Mouse (Mus musculus) midbrain, embryonic 11.5 days (tissue): ENCODE results near the gene Igfbp6. TPM values are rescaled to one million over a fixed set of nuclear protein-coding genes. Genes with fewer than 3 reads are reported as not detected.

Source experiments
- ATAC-seq: fragments of 200-750 bp; cut with Nextera tagmentation; 2 replicates; pipeline ENCODE4 v1.8.0; 2017; ENCODE audit warnings: moderate TSS enrichment, moderate library complexity; ENCODE audit not compliant: low FRiP score
- DNase-seq: peaks from one replicate; pipeline ENCODE4 v3.0.0; 2015; ENCODE audit warnings: low spot score; ENCODE audit errors: missing footprints
- H3K27ac ChIP-seq: fragments of 300-500 bp; sonication (generic); 2 replicates; pipeline ENCODE4 v1.5.1; 2014; ENCODE audit warnings: low read depth, low read length
- H3K27me3 ChIP-seq: fragments of 300-500 bp; sonication (generic); 2 replicates; pipeline ENCODE4 v1.6.1; 2014; ENCODE audit warnings: mild to moderate bottlenecking, low read length, moderate library complexity, mixed read lengths; ENCODE audit not compliant: control insufficient read depth, insufficient read depth
- H3K36me3 ChIP-seq: fragments of 300-500 bp; sonication (generic); 2 replicates; pipeline ENCODE4 v1.6.1; 2014; ENCODE audit warnings: mild to moderate bottlenecking, low read length, moderate library complexity, mixed read lengths; ENCODE audit not compliant: control insufficient read depth, insufficient read depth
- H3K4me1 ChIP-seq: fragments of 300-500 bp; sonication (generic); 2 replicates; pipeline ENCODE4 v1.6.1; 2014; ENCODE audit warnings: low read length; ENCODE audit not compliant: control insufficient read depth, insufficient read depth
- H3K4me2 ChIP-seq: fragments of 300-500 bp; sonication (generic); 2 replicates; pipeline ENCODE4 v1.6.1; 2014; ENCODE audit warnings: mild to moderate bottlenecking, moderate library complexity
- H3K4me3 ChIP-seq: fragments of 300-500 bp; sonication (generic); 2 replicates; pipeline ENCODE4 v1.5.1; 2014; ENCODE audit warnings: low read depth, low read length
- H3K9ac ChIP-seq: fragments of 300-500 bp; sonication (generic); 2 replicates; pipeline ENCODE4 v1.6.1; 2014; ENCODE audit warnings: low read length
- H3K9me3 ChIP-seq: fragments of 300-500 bp; sonication (generic); 2 replicates; pipeline ENCODE4 v1.6.1; 2016; ENCODE audit warnings: low read length; ENCODE audit not compliant: control insufficient read depth
- WGBS: fragments of 180-500 bp; shearing (Covaris S2); extraction: QIAGEN DNeasy Blood & Tissue Kit; methylation state at CpG from one replicate; pipeline ENCODE4 v1.1.7; 2014; 5-methylcytosine and 5-hydroxymethylcytosine counted together
- polyA plus RNA-seq: library from polyadenylated mRNA; unstranded; fragments of >200 nt; fragmentation: Nextera tagmentation; extraction: Ambion mirVana; gene quantifications from 2 replicates; pipeline ENCODE4 v1.2.1, GENCODE M21; 2014

Igfbp6 gene
- polyA plus RNA-seq, 1 experiment from 2014 or later: 0.40 TPM

DNA sequence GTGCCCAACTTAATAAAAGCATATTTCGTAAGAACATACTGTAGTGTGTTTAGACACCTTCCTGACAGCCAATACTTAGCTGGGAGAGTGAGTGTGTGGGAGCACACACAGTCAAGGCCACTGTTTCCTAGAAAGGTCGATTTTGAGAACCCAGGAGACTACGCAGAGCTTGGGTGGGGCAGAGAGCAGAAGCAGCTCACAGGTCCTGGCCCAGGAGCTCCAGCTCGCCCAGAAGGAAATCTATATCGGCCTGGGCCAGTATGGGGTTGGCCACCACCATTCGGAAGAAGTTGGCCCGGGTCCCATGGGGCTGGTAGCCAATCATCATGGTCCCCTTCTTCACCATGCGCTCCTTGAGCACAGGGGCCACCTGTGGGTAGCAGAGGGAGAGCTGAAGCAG lies 33.3 kb downstream of the Igfbp6 start:
- Histone ChIP-seq H3K27me3 (no peaks in the 10 kb centered on the region), H3K36me3 (no peaks in the 10 kb centered on the region), H3K4me1 (no peaks in the 10 kb centered on the region), H3K9me3 (no peaks in the 10 kb centered on the region), H3K4me3 (no peak overlapping the region), H3K4me2 (no peak overlapping the region), H3K27ac (no peak overlapping the region), H3K9ac (no peak overlapping the region)
- ATAC-seq (no peak), DNase-seq (no peak)
- 87% methylated on average over 8 of the region's 8 CpGs for WGBS

DNA sequence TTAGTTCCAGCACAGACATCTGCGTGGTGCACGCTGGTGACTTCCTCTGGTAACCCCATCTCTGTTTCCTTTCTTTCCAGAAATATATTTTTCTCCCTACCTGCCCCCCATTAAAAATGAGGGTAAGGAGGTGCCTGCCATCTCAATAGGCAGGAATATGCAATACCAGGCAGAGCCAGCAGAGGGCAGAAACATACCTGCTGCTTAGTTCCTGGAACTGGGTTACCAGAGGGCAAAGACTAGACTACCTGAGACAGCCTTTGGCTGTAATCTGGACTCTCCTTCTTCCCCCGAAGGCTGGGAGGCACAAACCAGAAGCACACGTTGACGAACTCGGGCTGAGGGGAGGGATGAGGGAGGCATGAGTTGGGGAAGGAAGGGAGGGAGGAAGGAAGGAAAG lies 34.1 kb downstream of the Igfbp6 start:
- WGBS: 23% methylated on average over 6 of the region's 6 CpGs
- Histone ChIP-seq H3K4me2 (no peak overlapping the region), H3K4me1 (no peaks in the 10 kb centered on the region), H3K9ac (no peak overlapping the region), H3K4me3 (no peak overlapping the region), H3K27me3 (no peaks in the 10 kb centered on the region), H3K27ac (no peak overlapping the region), H3K36me3 (no peaks in the 10 kb centered on the region), H3K9me3 (no peaks in the 10 kb centered on the region)
- ATAC-seq (no peak), DNase-seq (peak; percentile 94)

DNA sequence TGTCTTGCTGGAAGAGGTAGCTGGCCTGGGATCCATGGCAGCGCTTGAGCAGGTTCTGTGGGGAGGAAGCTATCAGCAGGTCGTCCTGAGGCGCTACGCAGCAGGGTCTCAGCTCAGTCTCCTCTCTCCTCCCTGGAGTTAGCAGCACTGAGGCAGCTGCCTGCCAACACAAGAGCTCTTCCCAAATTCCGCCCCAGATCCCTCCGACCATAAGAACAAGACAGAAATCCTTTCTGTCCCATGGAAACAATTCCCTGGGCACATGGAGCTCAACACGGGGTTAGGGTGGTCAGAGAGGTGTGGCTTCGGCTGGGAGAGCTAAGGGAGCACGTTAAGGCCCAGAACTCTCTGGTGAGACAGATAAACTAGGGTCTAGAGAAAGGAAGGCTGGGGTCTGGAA lies 34.9 kb downstream of the Igfbp6 start:
- Histone ChIP-seq H3K4me3 (no peak overlapping the region), H3K4me2 (no peak overlapping the region), H3K4me1 (no peaks in the 10 kb centered on the region), H3K27me3 (no peaks in the 10 kb centered on the region), H3K36me3 (no peaks in the 10 kb centered on the region), H3K9me3 (no peaks in the 10 kb centered on the region), H3K9ac (no peak overlapping the region), H3K27ac (no peak overlapping the region)
- DNase-seq (no peak), ATAC-seq (no peak)
- WGBS: 80% methylated on average over 9 of the region's 9 CpGs

DNA sequence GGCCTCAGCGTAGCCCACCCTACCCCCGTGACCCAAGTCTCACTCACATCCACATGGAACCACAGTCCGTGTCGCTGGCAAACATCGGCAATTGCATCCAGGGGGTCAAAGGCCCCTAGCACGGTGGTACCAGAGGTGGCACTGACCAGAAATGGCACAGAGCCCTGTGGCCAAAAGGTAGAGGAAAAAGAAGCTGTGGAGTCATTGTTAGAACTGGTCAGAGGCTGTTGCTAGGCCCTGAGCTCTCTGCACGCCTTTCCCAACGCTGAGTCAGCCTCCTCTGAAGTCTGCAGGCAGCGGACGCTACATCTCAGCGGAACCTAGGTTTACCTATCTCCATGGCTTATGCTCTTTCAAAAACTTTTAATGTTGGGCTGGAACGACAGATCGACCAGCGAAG lies 35.8 kb downstream of the Igfbp6 start:
- 90% methylated on average over 14 of the region's 14 CpGs for WGBS
- DNase-seq: no peak
- Histone ChIP-seq H3K4me2 (no peak overlapping the region), H3K9me3 (no peaks in the 10 kb centered on the region), H3K27me3 (no peaks in the 10 kb centered on the region), H3K27ac (no peak overlapping the region), H3K36me3 (no peaks in the 10 kb centered on the region), H3K4me3 (no peak overlapping the region), H3K9ac (no peak overlapping the region), H3K4me1 (no peaks in the 10 kb centered on the region)
- ATAC-seq: no peak

DNA sequence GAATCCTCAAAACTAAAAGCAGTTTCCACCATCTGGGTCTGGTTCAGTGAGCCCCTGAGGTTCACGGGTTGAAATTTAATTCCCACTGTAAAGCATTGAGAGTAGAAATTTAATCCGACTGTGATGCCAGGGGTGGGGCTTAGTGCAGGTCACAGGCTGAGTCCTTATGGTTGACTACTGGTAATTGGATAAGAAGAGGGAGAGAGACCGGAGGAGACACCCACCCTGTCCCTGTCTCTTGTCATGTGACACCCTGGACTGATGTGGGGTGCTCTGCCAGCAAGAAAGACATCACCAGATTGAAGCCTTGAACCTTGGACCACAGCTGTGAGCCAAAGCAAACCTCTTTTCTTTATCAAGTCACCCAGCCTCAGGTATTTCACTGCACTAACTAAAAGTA lies 38.9 kb downstream of the Igfbp6 start:
- Histone ChIP-seq H3K27me3 (no peaks in the 10 kb centered on the region), H3K9ac (no peak overlapping the region), H3K4me3 (no peak overlapping the region), H3K9me3 (no peaks in the 10 kb centered on the region), H3K36me3 (no peaks in the 10 kb centered on the region), H3K4me1 (no peaks in the 10 kb centered on the region), H3K4me2 (no peak overlapping the region), H3K27ac (no peak overlapping the region)
- WGBS: 89% methylated on average over 3 of the region's 3 CpGs
- DNase-seq (no peak), ATAC-seq (no peak)

DNA sequence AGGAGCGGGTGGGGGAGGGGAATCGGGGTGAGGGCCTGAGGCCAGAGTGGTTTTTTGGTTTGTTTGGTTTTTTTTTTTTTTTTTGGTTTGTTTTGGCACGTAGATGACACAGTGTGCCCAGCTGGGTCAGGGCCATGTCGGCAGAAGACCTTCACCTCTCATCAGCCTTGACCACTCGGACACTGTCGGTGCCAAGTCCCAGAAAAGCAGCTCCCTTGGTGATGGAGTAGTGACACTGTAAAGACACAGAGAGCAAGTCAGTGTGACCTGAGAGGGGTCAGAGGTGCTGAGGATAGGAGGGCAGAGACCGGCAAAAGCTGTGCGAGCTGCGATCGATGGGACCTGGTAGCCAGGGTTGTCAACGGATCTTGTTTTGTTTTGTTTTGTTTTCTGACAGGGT lies 42.1 kb downstream of the Igfbp6 start:
- 90% methylated on average over 11 of the region's 11 CpGs for WGBS
- Histone ChIP-seq H3K9me3 (no peaks in the 10 kb centered on the region), H3K36me3 (no peaks in the 10 kb centered on the region), H3K4me1 (no peaks in the 10 kb centered on the region; the same call in 1 of the 2 replicates), H3K4me2 (no peak overlapping the region), H3K27ac (no peak overlapping the region), H3K9ac (no peak overlapping the region), H3K27me3 (no peaks in the 10 kb centered on the region), H3K4me3 (no peak overlapping the region)
- no peak for DNase-seq
- ATAC-seq: no peak

DNA sequence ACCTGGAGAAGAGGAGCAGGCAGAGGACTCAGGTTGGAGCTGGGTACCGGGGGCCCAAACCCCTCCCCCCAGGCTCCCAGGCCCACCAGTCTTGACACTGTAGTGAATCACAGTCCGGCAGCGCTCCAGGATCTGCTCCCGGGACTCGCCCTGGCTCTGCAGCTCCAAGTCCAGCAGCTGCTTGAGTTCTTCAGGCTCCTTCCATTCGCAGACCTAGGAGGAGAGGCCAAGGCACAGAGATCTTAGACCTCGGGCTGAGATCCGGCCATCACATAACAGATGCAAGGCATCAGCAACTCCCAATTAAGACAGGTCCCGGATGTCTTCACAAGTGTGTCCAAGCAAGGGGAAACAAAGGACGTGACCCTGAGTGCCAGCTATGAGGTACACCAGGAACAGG lies 43.9 kb downstream of the Igfbp6 start:
- Histone ChIP-seq H3K4me3 (no peak overlapping the region), H3K4me1 (no peaks in the 10 kb centered on the region; the same call in 1 of the 2 replicates), H3K4me2 (no peak overlapping the region), H3K27ac (no peak overlapping the region), H3K9ac (no peak overlapping the region), H3K36me3 (no peaks in the 10 kb centered on the region), H3K9me3 (no peaks in the 10 kb centered on the region), H3K27me3 (no peaks in the 10 kb centered on the region)
- WGBS: 91% methylated on average over 10 of the region's 10 CpGs
- ATAC-seq (no peak), DNase-seq (no peak)

DNA sequence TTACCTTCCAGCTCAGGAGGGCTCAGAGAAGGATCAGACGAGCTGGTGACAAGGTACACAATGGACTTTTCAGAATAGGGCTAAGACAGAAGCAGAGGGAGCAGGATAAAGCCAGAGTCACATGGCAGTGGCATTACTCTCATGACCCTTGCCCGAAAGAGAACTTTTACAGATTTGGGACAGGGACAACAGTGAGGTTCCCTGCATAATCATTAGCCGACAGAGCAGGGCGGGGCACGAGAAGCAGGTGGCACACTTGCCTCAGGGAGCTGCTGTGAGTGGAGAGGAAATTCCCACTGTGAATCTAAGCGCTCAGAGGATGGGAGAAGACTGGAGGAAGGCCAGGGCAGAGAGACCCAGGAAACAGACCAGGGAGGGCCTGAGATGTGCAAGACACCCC lies 44.7 kb downstream of the Igfbp6 start:
- H3K27me3 ChIP-seq: no peaks in the 10 kb centered on the region
- H3K9me3 ChIP-seq: no peaks in the 10 kb centered on the region
- H3K4me1 ChIP-seq: no peaks in the 10 kb centered on the region; the same call in 1 of the 2 replicates
- no peak overlapping the region for H3K4me2 ChIP-seq
- no peak overlapping the region for H3K27ac ChIP-seq
- H3K4me3 ChIP-seq: no peak overlapping the region
- no peak overlapping the region for H3K9ac ChIP-seq
- WGBS: 53% methylated on average over 6 of the region's 6 CpGs
- H3K36me3 ChIP-seq: no peaks in the 10 kb centered on the region
- no peak for ATAC-seq
- DNase-seq: no peak

DNA sequence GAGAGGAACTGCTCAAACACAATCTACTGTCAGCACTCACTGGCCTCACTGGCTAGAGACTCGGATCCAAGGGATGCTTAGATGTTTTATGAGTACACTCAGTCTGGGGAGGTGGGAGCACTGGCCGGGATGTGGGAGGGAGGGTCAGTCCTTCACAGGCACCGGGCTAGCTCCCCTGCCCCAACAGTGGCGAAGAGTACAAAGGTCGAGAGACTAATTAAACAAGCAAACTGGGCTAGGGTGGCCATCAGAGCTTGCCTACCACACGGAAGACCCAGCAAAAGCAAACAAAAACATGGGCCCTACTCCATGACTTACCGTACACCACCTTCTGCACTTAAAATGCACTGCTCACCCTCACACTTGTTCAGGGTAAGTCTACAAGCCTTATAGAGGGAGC lies 47.5 kb downstream of the Igfbp6 start:
- DNase-seq: no peak
- WGBS: 75% methylated on average over 7 of the region's 7 CpGs
- no peak for ATAC-seq

More for the DNA sequence above, 47.5 kb downstream of the Igfbp6 start:
- Histone ChIP-seq H3K9me3 (no peaks in the 10 kb centered on the region), H3K9ac (no peak overlapping the region), H3K27ac (no peak overlapping the region), H3K4me1 (no peaks in the 10 kb centered on the region; the same call in 1 of the 2 replicates), H3K27me3 (no peaks in the 10 kb centered on the region), H3K4me2 (no peak overlapping the region), H3K36me3 (no peaks in the 10 kb centered on the region), H3K4me3 (no peak overlapping the region)
